Mouse (Mus musculus) liver, embryonic 14.5 days (tissue): ENCODE data around the gene Tbx1. TPM values are rescaled to one million over a fixed set of nuclear protein-coding genes. Genes with fewer than 3 reads are reported as not detected.

Source experiments
- ATAC-seq: fragments of 200-750 bp; cut with Nextera tagmentation; 2 replicates; pipeline ENCODE4 v1.8.0; 2017; ENCODE audit warnings: moderate number of reproducible peaks, mild to moderate bottlenecking, moderate library complexity; ENCODE audit not compliant: insufficient read depth
- DNase-seq, 3 experiments: peaks; one replicate each; pipeline ENCODE4 v3.0.0-alpha.2; 2012 to 2013; ENCODE audit warnings: low read depth in 3 of 3, low spot score in 3 of 3
- H3K27ac ChIP-seq: fragments of 300-500 bp; sonication (generic); 2 replicates; pipeline ENCODE4 v1.5.1; 2014; ENCODE audit warnings: moderate library complexity, mild to moderate bottlenecking, control low read depth, inconsistent platforms
- H3K27me3 ChIP-seq: fragments of 300-500 bp; sonication (generic); 2 replicates; pipeline ENCODE4 v1.6.1; 2014; ENCODE audit warnings: mild to moderate bottlenecking, low read length, moderate library complexity; ENCODE audit not compliant: control insufficient read depth, insufficient read depth
- H3K36me3 ChIP-seq: fragments of 300-500 bp; sonication (generic); replicated peaks from 2 replicates; pipeline ENCODE4 v1.6.1; 2014; ENCODE audit warnings: low read depth; ENCODE audit not compliant: control insufficient read depth, insufficient read depth
- H3K4me1 ChIP-seq, 2 experiments: fragments of 200-500 bp in 1 of 2; fragments of 300-500 bp in 1 of 2; sonication (generic) in 1 of 2; replicated peaks; 2 replicates each; pipeline ENCODE4 v1.6.1; 2012 to 2014; ENCODE audit warnings: antibody characterized with exemption in 1 of 2, inconsistent platforms in 1 of 2, low read length in 1 of 2; ENCODE audit not compliant: control insufficient read depth in 2 of 2, insufficient read depth in 2 of 2
- H3K4me2 ChIP-seq: fragments of 300-500 bp; sonication (generic); 2 replicates; pipeline ENCODE4 v1.6.1; 2014; ENCODE audit warnings: low read depth, mild to moderate bottlenecking, control low read depth, moderate library complexity
- H3K4me3 ChIP-seq, 2 experiments: fragments of 200-500 bp in 1 of 2; fragments of 300-500 bp in 1 of 2; sonication (generic) in 1 of 2; 2 replicates each; pipeline ENCODE4 v1.5.1; 2012 to 2014; ENCODE audit warnings: low read depth in 2 of 2, low read length in 2 of 2, mild to moderate bottlenecking in 2 of 2, control low read depth in 1 of 2, inconsistent platforms in 1 of 2, moderate library complexity in 1 of 2; ENCODE audit not compliant: insufficient read depth in 1 of 2
- H3K9ac ChIP-seq: fragments of 300-500 bp; sonication (generic); replicated peaks from 2 replicates; pipeline ENCODE4 v1.6.1; 2014; ENCODE audit warnings: mild to moderate bottlenecking, control low read depth, moderate library complexity
- H3K9me3 ChIP-seq: fragments of 300-500 bp; sonication (generic); 2 replicates; pipeline ENCODE4 v1.6.1; 2016; ENCODE audit warnings: low read length, mixed read lengths; ENCODE audit not compliant: control insufficient read depth
- CTCF ChIP-seq: IDR thresholded peaks from 2 replicates; pipeline ENCODE4 v1.5.1; 2016; ENCODE audit warnings: antibody characterized with exemption, low read depth, control low read depth
- EP300 ChIP-seq: IDR thresholded peaks from 2 replicates; pipeline ENCODE4 v1.6.1; 2016; ENCODE audit warnings: antibody characterized with exemption, low read depth
- WGBS: fragments of 180-500 bp; shearing (Covaris S2); extraction: QIAGEN DNeasy Blood & Tissue Kit; methylation state at CpG from one replicate; pipeline ENCODE4 v1.1.7; 2014; ENCODE audit not compliant: insufficient replicate concordance; 5-methylcytosine and 5-hydroxymethylcytosine counted together
- polyA plus RNA-seq, 2 experiments: library from polyadenylated mRNA; depleted of rRNA in 1 of 2; stranded (reverse) in 1 of 2; unstranded in 1 of 2; fragments of >200 nt; fragmentation: Nextera tagmentation in 1 of 2; extraction: Ambion mirVana in 1 of 2; gene quantifications; 2 replicates each; pipeline versions ENCODE4 v1.2.1 to v1.2.3; 2012 to 2014

Gene Tbx1
- 0.02 TPM in 1 of 2 replicates, not detected in the other for polyA plus RNA-seq (2012; rRNA removed)
- not detected in 2 replicates for polyA plus RNA-seq (2014; fragmentation: Nextera tagmentation; extraction: Ambion mirVana)

DNA sequence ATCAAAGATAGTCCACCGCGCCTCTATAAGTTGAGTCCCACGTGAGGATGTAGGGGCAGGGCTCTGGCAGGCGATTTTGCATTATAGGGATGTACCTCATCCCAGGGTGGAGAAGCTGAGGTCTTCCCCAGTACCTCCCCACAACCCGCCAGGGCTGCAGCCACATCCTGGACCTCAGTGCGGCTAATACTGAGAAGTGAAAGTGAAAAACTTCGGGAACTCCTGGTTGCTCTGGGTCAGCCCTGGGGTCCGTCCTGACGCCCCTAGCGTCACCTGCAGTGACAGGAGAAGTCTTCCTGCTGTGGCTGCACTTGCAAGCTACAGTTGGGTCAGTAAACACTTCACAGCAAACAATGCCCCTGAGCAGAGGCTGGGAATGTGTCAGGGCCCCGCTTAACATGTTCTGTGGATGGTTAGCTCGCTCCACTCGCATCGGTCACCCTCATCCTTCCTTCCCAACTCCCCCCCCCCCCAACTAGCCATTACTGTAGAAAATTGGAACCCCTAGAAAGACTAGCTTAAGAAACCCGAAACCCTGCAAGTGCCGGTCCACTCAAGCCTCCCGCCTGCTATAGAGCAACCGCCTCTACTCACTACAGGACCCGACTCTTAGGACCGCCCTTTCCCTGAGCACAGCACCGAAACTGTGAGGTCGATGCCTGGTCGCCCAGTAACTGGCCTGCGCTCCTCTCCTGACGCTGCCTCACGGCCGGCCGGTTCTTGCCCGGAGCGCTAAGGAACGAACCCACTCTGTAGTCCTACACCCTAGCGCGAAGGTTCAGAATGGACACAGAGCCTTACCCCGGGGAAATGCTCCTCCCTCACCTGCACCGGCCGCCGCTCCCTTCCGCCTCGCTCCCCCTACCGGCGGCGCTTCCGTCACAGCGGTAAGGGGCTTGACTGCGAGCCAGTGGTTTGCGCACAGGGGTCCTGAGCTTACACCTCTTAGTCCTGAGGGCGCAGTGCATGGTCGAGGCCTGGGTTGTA is at the start of gene Tbx1:
Gene Tbx1, minus strand, starts transcription at position 868 of the 987 bp plus-strand sequence.
- no peak for TF ChIP-seq EP300
- TF ChIP-seq CTCF: peak; percentile 70
- DNase-seq: no peak
- Histone ChIP-seq H3K27me3 (peaks cover 78% of the 10 kb centered on the region), H3K4me3 (peak within 1 kb of the TSS; percentile 25 to 33), H3K9me3 (no peaks in the 10 kb centered on the region), H3K27ac (no peak within 1 kb of the TSS), H3K9ac (no peak within 1 kb of the TSS), H3K4me1 (no peaks in the 10 kb centered on the region), H3K36me3 (no peaks in the 10 kb centered on the region), H3K4me2 (peak within 1 kb of the TSS; percentile 43)
- 2% methylated on average over 48 of the region's 48 CpGs for WGBS
- no peak for ATAC-seq

DNA sequence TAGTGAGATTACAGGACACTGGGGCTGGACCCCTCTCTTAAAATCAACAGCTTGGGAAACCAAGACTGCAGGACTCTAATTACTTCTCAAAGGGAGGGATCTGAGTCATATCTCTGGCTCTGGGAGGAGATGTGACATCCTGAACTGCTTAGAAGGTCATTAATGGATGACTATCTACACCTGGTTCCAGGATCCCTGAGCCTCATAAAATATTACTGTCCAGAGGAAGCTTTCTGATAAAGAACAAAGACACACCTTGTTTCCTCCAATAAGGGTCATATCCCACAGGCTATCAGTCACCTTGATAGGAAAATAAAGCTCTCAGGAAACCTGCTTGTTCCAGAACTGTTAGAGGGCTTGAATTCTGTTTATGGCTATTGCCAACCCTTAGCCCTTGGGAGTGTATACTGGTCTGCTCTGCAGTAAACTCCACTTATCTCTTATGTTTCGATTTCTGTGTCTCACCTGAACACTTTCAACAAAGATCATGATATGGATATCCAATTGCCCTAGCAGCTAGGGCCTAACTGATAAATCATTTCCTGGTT is 49.0 kb upstream of the Tbx1 start:
- H3K9ac ChIP-seq: no peak overlapping the region
- no peaks in the 10 kb centered on the region for H3K9me3 ChIP-seq
- no peak overlapping the region for H3K27ac ChIP-seq
- no peak overlapping the region for H3K4me2 ChIP-seq
- no peaks in the 10 kb centered on the region for H3K27me3 ChIP-seq
- no peak for TF ChIP-seq CTCF
- no peak for TF ChIP-seq EP300
- H3K4me3 ChIP-seq: no peak overlapping the region
- H3K4me1 ChIP-seq: no peaks in the 10 kb centered on the region
- ATAC-seq: no peak
- DNase-seq: no peak
- WGBS: 39% methylated on average over 1 of the region's 1 CpGs
- H3K36me3 ChIP-seq: no peaks in the 10 kb centered on the region

DNA sequence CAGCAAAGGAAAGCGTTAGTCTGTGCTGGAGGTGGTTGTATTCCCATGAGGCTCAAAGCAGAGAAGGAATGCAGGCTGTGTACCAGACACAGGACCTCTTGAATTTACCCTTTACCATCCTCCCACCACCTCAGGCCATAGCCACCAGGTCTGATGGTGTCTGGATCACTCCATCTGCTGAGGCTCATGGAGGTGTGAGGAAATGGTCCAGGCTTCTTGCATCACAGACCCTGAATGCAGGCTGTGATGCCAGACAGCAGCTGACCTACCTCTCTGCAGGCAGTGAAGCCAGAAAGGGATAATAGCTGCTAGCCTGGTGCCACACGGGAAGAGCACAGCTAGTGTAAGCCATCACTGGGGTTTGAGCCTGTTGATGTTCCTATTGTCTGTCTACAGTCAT is 47.9 kb upstream of the Tbx1 start:
- Histone ChIP-seq H3K9ac (no peak overlapping the region), H3K4me1 (no peaks in the 10 kb centered on the region), H3K4me2 (no peak overlapping the region), H3K36me3 (no peaks in the 10 kb centered on the region), H3K4me3 (no peak overlapping the region), H3K27me3 (no peaks in the 10 kb centered on the region), H3K27ac (no peak overlapping the region), H3K9me3 (no peaks in the 10 kb centered on the region)
- TF ChIP-seq CTCF (no peak), EP300 (no peak)
- ATAC-seq: no peak
- WGBS: 35% methylated on average over 2 of the region's 2 CpGs
- no peak for DNase-seq

DNA sequence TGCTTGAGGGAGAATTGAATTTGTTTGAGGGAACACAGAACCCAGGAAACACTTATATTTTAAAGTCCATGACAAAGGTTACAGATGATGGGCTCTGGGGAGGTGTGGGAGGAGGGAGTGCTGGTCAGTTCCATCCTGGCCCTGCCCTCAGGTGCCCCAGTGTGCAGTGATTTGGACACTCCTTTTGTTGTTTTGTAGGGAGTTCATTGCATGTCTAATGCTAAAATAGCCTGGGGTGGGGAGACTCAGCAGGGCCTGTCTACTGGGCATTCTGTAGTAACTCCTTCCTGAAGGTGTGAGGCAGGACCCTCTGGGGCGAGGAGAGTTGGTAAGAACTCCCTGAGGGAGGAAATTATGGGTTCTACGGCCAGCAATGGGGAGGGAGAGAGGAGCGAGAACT is 46.3 kb upstream of the Tbx1 start:
- DNase-seq (no peak), ATAC-seq (no peak)
- Histone ChIP-seq H3K9me3 (no peaks in the 10 kb centered on the region), H3K9ac (no peak overlapping the region), H3K4me3 (no peak overlapping the region), H3K36me3 (no peaks in the 10 kb centered on the region), H3K27ac (no peak overlapping the region), H3K4me2 (no peak overlapping the region), H3K27me3 (no peaks in the 10 kb centered on the region), H3K4me1 (no peaks in the 10 kb centered on the region)
- 44% methylated on average over 3 of the region's 3 CpGs for WGBS
- TF ChIP-seq EP300 (no peak), CTCF (no peak)

DNA sequence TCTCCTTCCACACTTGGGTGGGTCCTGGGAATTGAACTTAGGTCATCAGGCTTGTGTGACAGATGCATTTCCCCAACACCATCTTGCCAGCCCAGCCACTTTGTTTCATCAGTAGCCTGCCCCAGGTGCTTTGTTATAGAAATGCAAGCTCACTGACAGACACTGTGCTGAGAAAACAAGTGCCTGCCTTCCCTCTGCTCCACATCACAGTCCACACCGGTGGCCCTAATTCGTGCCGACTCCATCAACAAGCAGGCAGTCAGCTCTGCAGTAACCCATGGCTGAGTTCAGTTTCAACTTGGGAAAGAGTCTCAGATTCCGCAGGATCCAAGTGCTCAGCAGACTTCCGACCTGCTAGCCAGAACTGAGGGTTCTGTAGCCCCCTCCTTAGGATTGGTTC is 45.9 kb upstream of the Tbx1 start:
- Histone ChIP-seq H3K36me3 (no peaks in the 10 kb centered on the region), H3K4me3 (no peak overlapping the region), H3K4me1 (no peaks in the 10 kb centered on the region; a peak in 1 of 4 replicates), H3K27ac (no peak overlapping the region), H3K9ac (no peak overlapping the region), H3K9me3 (no peaks in the 10 kb centered on the region), H3K27me3 (no peaks in the 10 kb centered on the region), H3K4me2 (no peak overlapping the region)
- DNase-seq: no peak
- TF ChIP-seq EP300 (no peak), CTCF (no peak)
- WGBS: 65% methylated on average over 5 of the region's 5 CpGs
- ATAC-seq: no peak
